Mouse (Mus musculus) neural tube, embryonic 11.5 days (tissue): ENCODE data around the gene Lsamp. TPM values are rescaled to one million over a fixed set of nuclear protein-coding genes. Genes with fewer than 3 reads are reported as not detected.

Source experiments
- ATAC-seq: fragments of 200-750 bp; cut with Nextera tagmentation; 2 replicates; pipeline ENCODE4 v1.8.0; 2017; ENCODE audit warnings: moderate number of reproducible peaks, mild to moderate bottlenecking, moderate TSS enrichment, moderate library complexity; ENCODE audit not compliant: insufficient read depth, low FRiP score, low TSS enrichment
- DNase-seq: peaks from one replicate; pipeline ENCODE4 v3.0.0-alpha.2; 2015; ENCODE audit warnings: low spot score
- H3K27ac ChIP-seq: fragments of 300-500 bp; sonication (generic); 2 replicates; pipeline ENCODE4 v1.5.1; 2014; ENCODE audit warnings: low read depth, mild to moderate bottlenecking, low read length
- H3K27me3 ChIP-seq: fragments of 300-500 bp; sonication (generic); 2 replicates; pipeline ENCODE4 v1.6.1; 2014; ENCODE audit warnings: mild to moderate bottlenecking, low read length, mixed read lengths; ENCODE audit not compliant: control insufficient read depth, insufficient read depth
- H3K36me3 ChIP-seq: fragments of 300-500 bp; sonication (generic); 2 replicates; pipeline ENCODE4 v1.6.1; 2014; ENCODE audit warnings: mild to moderate bottlenecking, low read length, moderate library complexity, mixed read lengths; ENCODE audit not compliant: control insufficient read depth, insufficient read depth
- H3K4me1 ChIP-seq: fragments of 300-500 bp; sonication (generic); 2 replicates; pipeline ENCODE4 v1.6.1; 2014; ENCODE audit warnings: low read length, mixed read lengths; ENCODE audit not compliant: control insufficient read depth, insufficient read depth
- H3K4me2 ChIP-seq: fragments of 300-500 bp; sonication (generic); 2 replicates; pipeline ENCODE4 v1.6.1; 2014; ENCODE audit warnings: low read depth, mild to moderate bottlenecking, moderate library complexity
- H3K4me3 ChIP-seq: fragments of 300-500 bp; sonication (generic); 2 replicates; pipeline ENCODE4 v1.5.1; 2014; ENCODE audit warnings: low read depth, low read length
- H3K9ac ChIP-seq: fragments of 300-500 bp; sonication (generic); 2 replicates; pipeline ENCODE4 v1.6.1; 2014; ENCODE audit warnings: mild to moderate bottlenecking, low read length
- H3K9me3 ChIP-seq: fragments of 300-500 bp; sonication (generic); 2 replicates; pipeline ENCODE4 v1.6.1; 2016; ENCODE audit warnings: low read length; ENCODE audit not compliant: control insufficient read depth
- WGBS: fragments of 180-500 bp; shearing (Covaris S2); extraction: QIAGEN DNeasy Blood & Tissue Kit; methylation state at CpG from one replicate; pipeline ENCODE4 v1.1.7; 2014; 5-methylcytosine and 5-hydroxymethylcytosine counted together
- polyA plus RNA-seq: library from polyadenylated mRNA; unstranded; fragments of >200 nt; fragmentation: Nextera tagmentation; extraction: Ambion mirVana; gene quantifications from 2 replicates; pipeline ENCODE4 v1.2.1, GENCODE M21; 2014

Lsamp gene
- polyA plus RNA-seq, 1 experiment from 2014 or later: 12.6 TPM

DNA sequence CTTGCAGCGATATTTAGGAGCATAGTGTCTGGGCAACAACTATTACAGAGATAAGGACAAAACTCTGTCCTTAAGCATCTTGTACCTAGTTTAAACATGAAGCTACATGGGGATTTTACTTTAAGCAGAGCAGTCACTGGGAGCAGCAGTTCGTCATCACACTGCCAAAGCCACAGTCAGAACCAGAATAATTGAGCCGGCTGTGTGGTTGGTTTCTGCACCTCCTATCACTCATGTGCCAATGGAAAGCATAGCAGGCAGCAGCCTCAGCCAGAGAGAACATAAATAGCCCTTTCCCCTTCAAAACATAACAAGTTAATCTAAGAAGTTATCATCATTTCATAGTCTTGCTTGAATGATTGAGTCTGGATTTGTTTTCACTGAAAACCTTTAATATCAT lies 2075.8 kb downstream of the Lsamp start:
- H3K9me3 ChIP-seq: no peaks in the 10 kb centered on the region

GRCm38 (mm10) chr16:42074325-42074724 lies 2090.2 kb downstream of the Lsamp start:
- ATAC-seq (no peak), DNase-seq (no peak)
- Histone ChIP-seq H3K4me3 (no peak overlapping the region), H3K36me3 (no peaks in the 10 kb centered on the region), H3K4me1 (no peaks in the 10 kb centered on the region), H3K4me2 (no peak overlapping the region), H3K9me3 (no peaks in the 10 kb centered on the region), H3K9ac (no peak overlapping the region), H3K27ac (no peak overlapping the region), H3K27me3 (no peaks in the 10 kb centered on the region)
- 83% methylated on average over 3 of the region's 3 CpGs for WGBS

More for the DNA sequence above, 2075.8 kb downstream of the Lsamp start:
- DNase-seq (no peak), ATAC-seq (no peak)
- H3K27me3 ChIP-seq: no peaks in the 10 kb centered on the region
- WGBS: 77% methylated on average over 3 of the region's 3 CpGs
- no peak overlapping the region for H3K4me2 ChIP-seq
- no peaks in the 10 kb centered on the region for H3K4me1 ChIP-seq
- no peak overlapping the region for H3K4me3 ChIP-seq
- no peaks in the 10 kb centered on the region for H3K36me3 ChIP-seq
- H3K27ac ChIP-seq: no peak overlapping the region
- no peak overlapping the region for H3K9ac ChIP-seq

- no peaks in the 10 kb centered on the region for H3K4me1 ChIP-seq
- H3K27ac ChIP-seq: no peak overlapping the region
- no peak overlapping the region for H3K4me3 ChIP-seq
- 79% methylated on average over 4 of the region's 4 CpGs for WGBS
- H3K27me3 ChIP-seq: no peaks in the 10 kb centered on the region
- H3K9me3 ChIP-seq: no peaks in the 10 kb centered on the region
- H3K36me3 ChIP-seq: no peaks in the 10 kb centered on the region
- no peak overlapping the region for H3K4me2 ChIP-seq
- DNase-seq (no peak), ATAC-seq (no peak)
- no peak overlapping the region for H3K9ac ChIP-seq
Measured at GRCm38 (mm10) chr16:42079573-42079972, 2095.4 kb downstream of the Lsamp start.

- no peak for DNase-seq
- Histone ChIP-seq H3K9ac (no peak overlapping the region), H3K9me3 (no peaks in the 10 kb centered on the region), H3K4me2 (no peak overlapping the region), H3K27ac (no peak overlapping the region), H3K4me1 (no peaks in the 10 kb centered on the region), H3K36me3 (no peaks in the 10 kb centered on the region), H3K27me3 (no peaks in the 10 kb centered on the region), H3K4me3 (no peak overlapping the region)
- no peak for ATAC-seq
- 83% methylated on average over 2 of the region's 2 CpGs for WGBS
Measured at GRCm38 (mm10) chr16:42081611-42082010, 2097.4 kb downstream of the Lsamp start.

- no peaks in the 10 kb centered on the region for H3K27me3 ChIP-seq
- DNase-seq (no peak), ATAC-seq (no peak)
- no peaks in the 10 kb centered on the region for H3K9me3 ChIP-seq
- no peak overlapping the region for H3K9ac ChIP-seq
- no peaks in the 10 kb centered on the region for H3K36me3 ChIP-seq
- 78% methylated on average over 1 of the region's 1 CpGs for WGBS
- no peaks in the 10 kb centered on the region for H3K4me1 ChIP-seq
- H3K27ac ChIP-seq: no peak overlapping the region
- H3K4me3 ChIP-seq: no peak overlapping the region
- no peak overlapping the region for H3K4me2 ChIP-seq
Measured at GRCm38 (mm10) chr16:42097510-42097909, 2113.3 kb downstream of the Lsamp start.

DNA sequence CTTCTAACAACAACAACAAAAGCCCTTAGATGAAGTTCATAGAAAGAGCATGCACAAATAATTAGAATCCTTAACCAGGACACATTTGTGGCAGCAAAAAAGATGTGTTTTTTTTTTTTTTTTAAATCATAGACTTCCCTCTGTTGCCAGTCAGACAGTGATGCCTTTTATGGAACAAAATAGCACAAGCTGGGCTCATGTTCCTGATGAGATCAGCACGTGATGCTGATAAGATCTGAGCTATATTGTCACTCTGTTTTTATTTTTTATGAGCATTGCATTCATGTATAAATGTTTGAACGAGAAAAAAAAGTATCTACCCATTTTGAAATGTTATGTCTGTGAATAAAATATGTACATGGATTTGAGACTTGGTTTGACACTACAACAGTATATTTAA lies 2118.0 kb downstream of the Lsamp start:
- H3K4me2 ChIP-seq: no peak overlapping the region
- DNase-seq (no peak), ATAC-seq (no peak)
- H3K9ac ChIP-seq: no peak overlapping the region
- no peaks in the 10 kb centered on the region for H3K9me3 ChIP-seq
- H3K27me3 ChIP-seq: no peaks in the 10 kb centered on the region
- H3K4me3 ChIP-seq: no peak overlapping the region
- no peaks in the 10 kb centered on the region for H3K4me1 ChIP-seq
- no peak overlapping the region for H3K27ac ChIP-seq
- no peaks in the 10 kb centered on the region for H3K36me3 ChIP-seq
- 79% methylated on average over 2 of the region's 2 CpGs for WGBS

- Histone ChIP-seq H3K4me3 (no peak overlapping the region), H3K27me3 (no peaks in the 10 kb centered on the region), H3K9ac (no peak overlapping the region), H3K27ac (no peak overlapping the region), H3K36me3 (no peaks in the 10 kb centered on the region), H3K4me1 (no peaks in the 10 kb centered on the region), H3K9me3 (no peaks in the 10 kb centered on the region), H3K4me2 (no peak overlapping the region)
- no peak for DNase-seq
- ATAC-seq: no peak
- WGBS: 84% methylated on average over 8 of the region's 8 CpGs
Measured at GRCm38 (mm10) chr16:42102635-42103034, 2118.5 kb downstream of the Lsamp start.

DNA sequence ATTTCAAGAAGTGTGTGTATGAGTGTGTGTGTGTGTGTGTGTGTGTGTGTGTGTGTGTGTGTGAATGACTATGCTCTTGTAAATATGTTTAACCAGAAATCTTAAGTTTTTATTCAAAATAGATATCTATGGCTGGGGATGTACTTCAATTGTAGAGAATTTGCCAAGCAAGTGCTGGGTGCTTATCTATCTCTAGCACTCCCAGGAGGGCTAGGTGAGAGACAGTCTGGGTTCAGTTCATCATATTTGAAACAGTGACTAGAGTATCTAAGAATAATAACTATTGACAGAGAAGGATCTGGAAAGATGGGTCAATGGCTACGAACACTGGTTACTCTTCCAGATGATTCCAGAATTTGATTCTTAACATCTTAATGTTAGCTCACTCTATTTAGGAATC lies 2128.1 kb downstream of the Lsamp start:
- Histone ChIP-seq H3K36me3 (no peaks in the 10 kb centered on the region), H3K27me3 (no peaks in the 10 kb centered on the region), H3K27ac (no peak overlapping the region), H3K9me3 (no peaks in the 10 kb centered on the region), H3K4me1 (no peaks in the 10 kb centered on the region), H3K9ac (no peak overlapping the region), H3K4me2 (no peak overlapping the region), H3K4me3 (no peak overlapping the region)
- ATAC-seq (no peak), DNase-seq (no peak)
- WGBS: 94% methylated on average over 1 of the region's 1 CpGs

- Histone ChIP-seq H3K9ac (no peak overlapping the region), H3K36me3 (no peaks in the 10 kb centered on the region), H3K4me3 (no peak overlapping the region), H3K27me3 (no peaks in the 10 kb centered on the region), H3K27ac (no peak overlapping the region), H3K4me1 (no peaks in the 10 kb centered on the region), H3K4me2 (no peak overlapping the region), H3K9me3 (no peaks in the 10 kb centered on the region)
- WGBS: 84% methylated on average over 2 of the region's 2 CpGs
- DNase-seq (no peak), ATAC-seq (no peak)
Measured at GRCm38 (mm10) chr16:42113246-42113645, 2129.1 kb downstream of the Lsamp start.
